Mouse (Mus musculus): ENCODE measurements around the gene Erbb4.

The Erbb4 gene

GRCm38 (mm10) chr1:68542942-68543341 lies 564.9 kb downstream of the Erbb4 start:
- DNase-seq (ENCODE audit: low spot score in 2 of 2), result no peak

- no peak for DNase-seq (ENCODE audit: low spot score in 2 of 2)
Measured at GRCm38 (mm10) chr1:68517820-68518219, 590.0 kb downstream of the Erbb4 start.

GRCm38 (mm10) chr1:68503873-68504272 lies 604.0 kb downstream of the Erbb4 start:
- no peak for DNase-seq (ENCODE audit: low spot score in 2 of 2)

GRCm38 (mm10) chr1:68501561-68501960 lies 606.3 kb downstream of the Erbb4 start:
- no peak for DNase-seq (ENCODE audit: low spot score in 2 of 2)

GRCm38 (mm10) chr1:68466390-68466960 lies 641.4 kb downstream of the Erbb4 start:
- DNase-seq (ENCODE audit: low spot score in 2 of 2), result no peak

GRCm38 (mm10) chr1:68451274-68451673 lies 656.6 kb downstream of the Erbb4 start:
- no peak for DNase-seq (ENCODE audit: low spot score in 2 of 2)

- no peak for DNase-seq (ENCODE audit: low spot score in 2 of 2)
Measured at GRCm38 (mm10) chr1:68424336-68424983, 683.4 kb downstream of the Erbb4 start.

GRCm38 (mm10) chr1:68401204-68401603 lies 706.7 kb downstream of the Erbb4 start:
- DNase-seq (ENCODE audit: low spot score in 2 of 2), result no peak

GRCm38 (mm10) chr1:68371531-68371930 lies 736.3 kb downstream of the Erbb4 start:
- no peak for DNase-seq (ENCODE audit: low spot score in 2 of 2)

- no peak for DNase-seq (ENCODE audit: low spot score in 2 of 2)
Measured at GRCm38 (mm10) chr1:68333714-68334113, 774.1 kb downstream of the Erbb4 start.

- no peak for DNase-seq (ENCODE audit: low spot score in 2 of 2)
Measured at GRCm38 (mm10) chr1:68305813-68306212, 802.0 kb downstream of the Erbb4 start.

GRCm38 (mm10) chr1:68284443-68284842 lies 823.4 kb downstream of the Erbb4 start:
- DNase-seq (ENCODE audit: low spot score in 2 of 2), result no peak

GRCm38 (mm10) chr1:68275819-68276218 lies 832.0 kb downstream of the Erbb4 start:
- DNase-seq (ENCODE audit: low spot score in 2 of 2), result no peak

- no peak for DNase-seq (ENCODE audit: low spot score in 2 of 2)
Measured at GRCm38 (mm10) chr1:68178580-68178979, 929.3 kb downstream of the Erbb4 start.

GRCm38 (mm10) chr1:68155253-68155652 lies 952.6 kb downstream of the Erbb4 start:
- no peak for DNase-seq (ENCODE audit: low spot score in 2 of 2)

GRCm38 (mm10) chr1:68150572-68150971 lies 957.3 kb downstream of the Erbb4 start:
- DNase-seq (ENCODE audit: low spot score in 2 of 2), result no peak

- no peak for DNase-seq (ENCODE audit: low spot score in 2 of 2)
Measured at GRCm38 (mm10) chr1:68142562-68143350, 965.1 kb downstream of the Erbb4 start.

- no peak for DNase-seq (ENCODE audit: low spot score in 2 of 2)
Measured at GRCm38 (mm10) chr1:68134943-68135342, 972.9 kb downstream of the Erbb4 start.

- DNase-seq (ENCODE audit: low spot score in 2 of 2), result no peak
Measured at GRCm38 (mm10) chr1:68134450-68134849, 973.4 kb downstream of the Erbb4 start.

GRCm38 (mm10) chr1:68123541-68123940 lies 984.3 kb downstream of the Erbb4 start:
- DNase-seq (ENCODE audit: low spot score in 2 of 2), result no peak

- no peak for DNase-seq (ENCODE audit: low spot score in 2 of 2)
Measured at GRCm38 (mm10) chr1:68120364-68120763, 987.5 kb downstream of the Erbb4 start.

- DNase-seq (ENCODE audit: low spot score in 2 of 2), result no peak
Measured at GRCm38 (mm10) chr1:68115721-68116120, 992.1 kb downstream of the Erbb4 start.

- no peak for DNase-seq (ENCODE audit: low spot score in 2 of 2)
Measured at GRCm38 (mm10) chr1:68106543-68106860, 1001.4 kb downstream of the Erbb4 start.

Data from natural killer cell, adult 2 months (primary cell).